Mouse (Mus musculus) liver, embryonic 14.5 days (tissue): Measurements from ENCODE around the gene Cnot6.
A peak's percentile ranks its signal among the peaks of the same experiment; 100 is the strongest.

ENCODE experiments used
- CTCF ChIP-seq: IDR thresholded peaks from 2 replicates; pipeline ENCODE4 v1.5.1; 2016; ENCODE audit warnings: antibody characterized with exemption, low read depth, control low read depth
- EP300 ChIP-seq: IDR thresholded peaks from 2 replicates; pipeline ENCODE4 v1.6.1; 2016; ENCODE audit warnings: antibody characterized with exemption, low read depth

DNA sequence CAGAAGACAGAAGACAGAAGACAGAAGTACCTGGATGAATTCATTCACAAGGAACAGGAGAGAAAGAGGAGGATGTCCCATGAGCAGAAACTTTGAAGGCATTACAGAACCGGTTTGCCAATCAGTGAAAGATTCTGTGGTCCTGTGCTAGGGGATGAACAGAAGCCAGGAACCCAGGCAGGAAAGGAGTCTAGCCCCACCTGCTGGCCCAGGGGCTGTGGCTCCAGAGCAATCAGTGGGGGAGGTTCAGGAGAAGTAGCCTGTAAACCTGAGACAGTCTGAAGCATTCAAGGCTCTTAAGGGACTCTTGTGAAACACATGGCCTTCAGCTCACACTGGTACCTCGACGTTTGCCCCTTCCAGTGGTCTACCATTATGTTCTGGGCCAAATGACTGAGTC is 81.4 kb downstream of the Cnot6 start:
- TF ChIP-seq CTCF (peak; percentile 67), EP300 (no peak)
